Mouse (Mus musculus) liver, embryonic 14.5 days (tissue): ENCODE measurements at regions not wholly inside any gene's neighbourhood (a gene's known extent, or its start where the extent isn't known, plus 50 kb on each side); places are given as distances from the start of the nearest gene placed in this dataset.

ENCODE experiments used
- ATAC-seq: fragments of 200-750 bp; cut with Nextera tagmentation; 2 replicates; pipeline ENCODE4 v1.8.0; 2017; ENCODE audit warnings: moderate number of reproducible peaks, mild to moderate bottlenecking, moderate library complexity; ENCODE audit not compliant: insufficient read depth
- DNase-seq, 3 experiments: peaks; one replicate each; pipeline ENCODE4 v3.0.0-alpha.2; 2012 to 2013; ENCODE audit warnings: low read depth in 3 of 3, low spot score in 3 of 3
- H3K27ac ChIP-seq: fragments of 300-500 bp; sonication (generic); 2 replicates; pipeline ENCODE4 v1.5.1; 2014; ENCODE audit warnings: moderate library complexity, mild to moderate bottlenecking, control low read depth, inconsistent platforms
- H3K27me3 ChIP-seq: fragments of 300-500 bp; sonication (generic); 2 replicates; pipeline ENCODE4 v1.6.1; 2014; ENCODE audit warnings: mild to moderate bottlenecking, low read length, moderate library complexity; ENCODE audit not compliant: control insufficient read depth, insufficient read depth
- H3K36me3 ChIP-seq: fragments of 300-500 bp; sonication (generic); replicated peaks from 2 replicates; pipeline ENCODE4 v1.6.1; 2014; ENCODE audit warnings: low read depth; ENCODE audit not compliant: control insufficient read depth, insufficient read depth
- H3K4me1 ChIP-seq, 2 experiments: fragments of 200-500 bp in 1 of 2; fragments of 300-500 bp in 1 of 2; sonication (generic) in 1 of 2; replicated peaks; 2 replicates each; pipeline ENCODE4 v1.6.1; 2012 to 2014; ENCODE audit warnings: antibody characterized with exemption in 1 of 2, inconsistent platforms in 1 of 2, low read length in 1 of 2; ENCODE audit not compliant: control insufficient read depth in 2 of 2, insufficient read depth in 2 of 2
- H3K4me2 ChIP-seq: fragments of 300-500 bp; sonication (generic); 2 replicates; pipeline ENCODE4 v1.6.1; 2014; ENCODE audit warnings: low read depth, mild to moderate bottlenecking, control low read depth, moderate library complexity
- H3K4me3 ChIP-seq, 2 experiments: fragments of 200-500 bp in 1 of 2; fragments of 300-500 bp in 1 of 2; sonication (generic) in 1 of 2; 2 replicates each; pipeline ENCODE4 v1.5.1; 2012 to 2014; ENCODE audit warnings: low read depth in 2 of 2, low read length in 2 of 2, mild to moderate bottlenecking in 2 of 2, control low read depth in 1 of 2, inconsistent platforms in 1 of 2, moderate library complexity in 1 of 2; ENCODE audit not compliant: insufficient read depth in 1 of 2
- H3K9ac ChIP-seq: fragments of 300-500 bp; sonication (generic); replicated peaks from 2 replicates; pipeline ENCODE4 v1.6.1; 2014; ENCODE audit warnings: mild to moderate bottlenecking, control low read depth, moderate library complexity
- H3K9me3 ChIP-seq: fragments of 300-500 bp; sonication (generic); 2 replicates; pipeline ENCODE4 v1.6.1; 2016; ENCODE audit warnings: low read length, mixed read lengths; ENCODE audit not compliant: control insufficient read depth
- CTCF ChIP-seq: IDR thresholded peaks from 2 replicates; pipeline ENCODE4 v1.5.1; 2016; ENCODE audit warnings: antibody characterized with exemption, low read depth, control low read depth
- EP300 ChIP-seq: IDR thresholded peaks from 2 replicates; pipeline ENCODE4 v1.6.1; 2016; ENCODE audit warnings: antibody characterized with exemption, low read depth
- WGBS: fragments of 180-500 bp; shearing (Covaris S2); extraction: QIAGEN DNeasy Blood & Tissue Kit; methylation state at CpG from one replicate; pipeline ENCODE4 v1.1.7; 2014; ENCODE audit not compliant: insufficient replicate concordance; 5-methylcytosine and 5-hydroxymethylcytosine counted together

GRCm38 (mm10) chr15:62962681-62963080, 882.3 kb downstream of the Gsdmc2 start:
- no peak overlapping the region for H3K4me2 ChIP-seq
- ATAC-seq (no peak), DNase-seq (no peak)
- TF ChIP-seq EP300: no peak
- TF ChIP-seq CTCF: no peak
- no peaks in the 10 kb centered on the region for H3K36me3 ChIP-seq
- H3K9ac ChIP-seq: no peak overlapping the region
- H3K27ac ChIP-seq: no peak overlapping the region
- no peaks in the 10 kb centered on the region for H3K9me3 ChIP-seq
- no peaks in the 10 kb centered on the region for H3K4me1 ChIP-seq
- WGBS: 65% methylated on average over 5 of the region's 5 CpGs
- H3K4me3 ChIP-seq: no peak overlapping the region
- H3K27me3 ChIP-seq: no peaks in the 10 kb centered on the region

DNA sequence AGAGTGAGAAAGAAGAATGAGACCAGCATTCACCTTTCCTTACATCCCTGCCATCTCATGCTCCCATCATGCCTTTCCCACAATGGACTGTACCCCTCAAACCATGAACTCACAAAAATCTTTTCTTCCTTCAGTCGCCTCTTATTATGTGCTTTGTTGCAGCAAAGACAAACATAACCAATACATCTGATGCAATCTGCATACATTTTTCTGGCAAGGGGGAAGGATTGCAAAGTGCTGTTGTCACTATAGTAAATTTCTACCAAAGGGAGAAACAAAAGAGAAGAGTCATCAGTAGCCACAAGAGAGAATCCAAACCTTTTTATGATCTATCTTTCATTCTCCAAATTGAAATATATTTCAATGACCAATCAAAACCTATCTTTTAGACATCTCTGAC, 884.4 kb downstream of the Gsdmc2 start:
- Histone ChIP-seq H3K9ac (no peak overlapping the region), H3K4me2 (no peak overlapping the region), H3K27me3 (no peaks in the 10 kb centered on the region), H3K36me3 (no peaks in the 10 kb centered on the region), H3K27ac (no peak overlapping the region), H3K9me3 (no peaks in the 10 kb centered on the region), H3K4me3 (no peak overlapping the region), H3K4me1 (no peaks in the 10 kb centered on the region)
- TF ChIP-seq CTCF (no peak), EP300 (no peak)
- ATAC-seq: no peak
- no peak for DNase-seq
- WGBS: 67% methylated on average over 1 of the region's 1 CpGs

- ATAC-seq (no peak), DNase-seq (no peak)
- Histone ChIP-seq H3K36me3 (no peaks in the 10 kb centered on the region), H3K4me2 (no peak overlapping the region), H3K9ac (no peak overlapping the region), H3K27me3 (no peaks in the 10 kb centered on the region), H3K9me3 (no peaks in the 10 kb centered on the region), H3K27ac (no peak overlapping the region), H3K4me3 (no peak overlapping the region), H3K4me1 (no peaks in the 10 kb centered on the region)
- WGBS: 62% methylated on average over 2 of the region's 2 CpGs
- TF ChIP-seq EP300 (no peak), CTCF (no peak)
Observed at GRCm38 (mm10) chr15:62958506-62959330, 886.3 kb downstream of the Gsdmc2 start.

DNA sequence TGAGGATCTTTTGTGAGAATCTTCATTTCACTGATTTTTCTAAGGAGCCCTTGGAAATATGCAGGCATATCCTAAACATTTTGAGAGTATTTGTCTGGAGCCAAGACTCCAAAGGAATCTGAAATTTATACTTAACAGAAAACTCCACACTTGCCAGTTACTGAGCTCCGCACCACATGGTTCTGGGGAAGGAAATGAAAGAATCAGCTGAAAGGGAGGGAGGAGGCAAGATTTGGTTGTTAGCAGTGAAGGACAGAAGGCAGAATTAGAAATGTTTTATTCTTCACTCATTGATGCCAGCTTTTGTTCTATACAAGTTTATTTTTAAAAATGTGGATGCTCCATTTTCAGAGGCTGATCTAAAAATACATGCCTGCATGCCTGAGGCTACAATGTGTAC, 890.1 kb downstream of the Gsdmc2 start:
- ATAC-seq (no peak), DNase-seq (no peak)
- H3K36me3 ChIP-seq: no peaks in the 10 kb centered on the region
- H3K9ac ChIP-seq: no peak overlapping the region
- no peaks in the 10 kb centered on the region for H3K9me3 ChIP-seq
- no peak overlapping the region for H3K4me3 ChIP-seq
- no peak for TF ChIP-seq EP300
- no peak for TF ChIP-seq CTCF
- H3K27ac ChIP-seq: no peak overlapping the region
- H3K4me2 ChIP-seq: no peak overlapping the region
- no peaks in the 10 kb centered on the region for H3K4me1 ChIP-seq
- WGBS: 70% methylated on average over 1 of the region's 1 CpGs
- H3K27me3 ChIP-seq: no peaks in the 10 kb centered on the region

DNA sequence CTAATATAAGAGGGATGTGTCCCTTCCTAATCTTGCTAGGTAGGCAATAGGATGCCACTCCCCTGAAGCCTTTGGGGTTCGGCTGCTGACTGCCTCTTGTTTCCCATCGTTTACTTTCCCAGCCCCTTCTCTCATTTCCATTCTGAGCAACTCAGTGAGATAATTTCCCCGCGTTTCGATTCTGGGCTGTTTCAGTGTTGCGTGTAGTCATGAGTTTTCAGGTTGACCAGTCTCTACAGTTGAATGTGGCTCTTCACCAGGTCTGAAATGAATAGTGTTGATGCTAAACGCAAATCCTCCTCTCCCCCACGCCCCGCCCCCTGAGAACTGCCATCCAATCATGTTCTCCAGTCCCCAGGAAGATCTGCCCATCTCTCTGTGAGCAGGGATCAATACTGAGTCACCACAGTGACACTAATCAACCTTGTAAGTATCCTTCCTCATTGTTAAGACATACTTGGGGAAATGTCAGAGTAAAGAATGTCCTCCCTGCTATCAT, 890.6 kb downstream of the Gsdmc2 start:
- Histone ChIP-seq H3K4me2 (no peak overlapping the region), H3K4me1 (no peaks in the 10 kb centered on the region), H3K9ac (no peak overlapping the region), H3K27me3 (no peaks in the 10 kb centered on the region), H3K4me3 (no peak overlapping the region), H3K36me3 (no peaks in the 10 kb centered on the region), H3K9me3 (no peaks in the 10 kb centered on the region), H3K27ac (no peak overlapping the region)
- no peak for DNase-seq
- TF ChIP-seq CTCF: no peak
- TF ChIP-seq EP300: no peak
- 59% methylated on average over 9 of the region's 9 CpGs for WGBS
- no peak for ATAC-seq
